Mouse (Mus musculus) stomach, postnatal 0 days (tissue): ENCODE data around the gene Celf2. TPM values are rescaled to one million over a fixed set of nuclear protein-coding genes. Genes with fewer than 3 reads are reported as not detected.

Experiments used
- ATAC-seq: fragments of 200-750 bp; cut with Nextera tagmentation; 2 replicates; pipeline ENCODE4 v1.8.0; 2017; ENCODE audit not compliant: low FRiP score, low TSS enrichment
- DNase-seq: peaks from one replicate; pipeline ENCODE4 v3.0.0-alpha.2; 2016; ENCODE audit warnings: low spot score
- H3K27ac ChIP-seq: fragments of 300-500 bp; sonication (generic); replicated peaks from 2 replicates; pipeline ENCODE4 v1.5.1; 2014; ENCODE audit warnings: mild to moderate bottlenecking, control low read depth
- H3K27me3 ChIP-seq: fragments of 300-500 bp; sonication (generic); 2 replicates; pipeline ENCODE4 v1.6.1; 2014; ENCODE audit warnings: low read length; ENCODE audit not compliant: control insufficient read depth, insufficient read depth
- H3K36me3 ChIP-seq: fragments of 300-500 bp; sonication (generic); 2 replicates; pipeline ENCODE4 v1.6.1; 2014; ENCODE audit warnings: low read length, mixed read lengths; ENCODE audit not compliant: control insufficient read depth, insufficient read depth
- H3K4me1 ChIP-seq: fragments of 300-500 bp; sonication (generic); replicated peaks from 2 replicates; pipeline ENCODE4 v1.6.1; 2014; ENCODE audit warnings: antibody characterized with exemption; ENCODE audit not compliant: control insufficient read depth, insufficient read depth
- H3K4me2 ChIP-seq: fragments of 300-500 bp; sonication (generic); replicated peaks from 2 replicates; pipeline ENCODE4 v1.6.1; 2014; ENCODE audit warnings: low read depth, mild to moderate bottlenecking, control low read depth, moderate library complexity
- H3K4me3 ChIP-seq: fragments of 300-500 bp; sonication (generic); 2 replicates; pipeline ENCODE4 v1.5.1; 2014; ENCODE audit warnings: low read depth, low read length, control low read depth
- H3K9ac ChIP-seq: fragments of 300-500 bp; sonication (generic); 2 replicates; pipeline ENCODE4 v1.6.1; 2014; ENCODE audit warnings: mild to moderate bottlenecking, low read length, control low read depth, mixed read lengths
- H3K9me3 ChIP-seq: fragments of 300-500 bp; sonication (generic); 2 replicates; pipeline ENCODE4 v1.6.1; 2016; ENCODE audit warnings: low read length; ENCODE audit not compliant: control insufficient read depth
- CTCF ChIP-seq: IDR thresholded peaks from 2 replicates; pipeline ENCODE4 v1.5.1; 2016; ENCODE audit warnings: antibody characterized with exemption, low read depth, mild to moderate bottlenecking, moderate library complexity
- EP300 ChIP-seq: optimal IDR thresholded peaks from 2 replicates; pipeline ENCODE3; 2016; ENCODE audit warnings: antibody characterized with exemption
- WGBS: fragments of 180-500 bp; shearing (Covaris S2); extraction: QIAGEN DNeasy Blood & Tissue Kit; methylation state at CpG from one replicate; pipeline ENCODE4 v1.1.7; 2014; 5-methylcytosine and 5-hydroxymethylcytosine counted together
- polyA plus RNA-seq: library from polyadenylated mRNA; unstranded; fragments of >200 nt; fragmentation: Nextera tagmentation; extraction: Ambion mirVana; gene quantifications from 2 replicates; pipeline ENCODE4 v1.2.1, GENCODE M21; 2015

The Celf2 gene
- polyA plus RNA-seq, 1 experiment from 2014 or later, result 23.4 TPM

- no peaks in the 10 kb centered on the region for H3K27me3 ChIP-seq
- H3K4me2 ChIP-seq, result no peak overlapping the region
- H3K9me3 ChIP-seq, result no peaks in the 10 kb centered on the region
- H3K4me3 ChIP-seq, result no peak overlapping the region
- no peak for TF ChIP-seq EP300
- TF ChIP-seq CTCF, result no peak
- no peak for ATAC-seq
- no peaks in the 10 kb centered on the region for H3K4me1 ChIP-seq
- 55% methylated on average over 2 of the region's 2 CpGs for WGBS
- no peak overlapping the region for H3K27ac ChIP-seq
- no peaks in the 10 kb centered on the region for H3K36me3 ChIP-seq
- DNase-seq, result no peak
- H3K9ac ChIP-seq, result no peak overlapping the region
These were observed 285.8 kb downstream of the Celf2 start for GRCm38 (mm10) chr2:7223538-7223937.

- ATAC-seq (no peak), DNase-seq (no peak)
- Histone ChIP-seq H3K4me2 (no peak overlapping the region), H3K9me3 (no peaks in the 10 kb centered on the region), H3K9ac (no peak overlapping the region), H3K27me3 (no peaks in the 10 kb centered on the region), H3K4me1 (no peaks in the 10 kb centered on the region), H3K4me3 (no peak overlapping the region), H3K27ac (no peak overlapping the region), H3K36me3 (no peaks in the 10 kb centered on the region)
- TF ChIP-seq CTCF, result no peak
- TF ChIP-seq EP300, result no peak
- 77% methylated on average over 6 of the region's 6 CpGs for WGBS
These were observed 286.5 kb downstream of the Celf2 start for GRCm38 (mm10) chr2:7222886-7223285.

- DNase-seq (no peak), ATAC-seq (no peak)
- Histone ChIP-seq H3K36me3 (no peaks in the 10 kb centered on the region), H3K4me1 (no peaks in the 10 kb centered on the region), H3K9ac (no peak overlapping the region), H3K4me2 (no peak overlapping the region), H3K4me3 (no peak overlapping the region), H3K9me3 (no peaks in the 10 kb centered on the region), H3K27me3 (no peaks in the 10 kb centered on the region), H3K27ac (no peak overlapping the region)
- 64% methylated on average over 1 of the region's 1 CpGs for WGBS
- TF ChIP-seq CTCF (no peak), EP300 (no peak)
These were observed 287.5 kb downstream of the Celf2 start for GRCm38 (mm10) chr2:7221856-7222255.

- WGBS, result 89% methylated on average over 2 of the region's 2 CpGs
- Histone ChIP-seq H3K36me3 (no peaks in the 10 kb centered on the region), H3K9me3 (no peaks in the 10 kb centered on the region), H3K4me2 (no peak overlapping the region), H3K27me3 (no peaks in the 10 kb centered on the region), H3K4me3 (no peak overlapping the region), H3K9ac (no peak overlapping the region), H3K27ac (no peak overlapping the region), H3K4me1 (no peaks in the 10 kb centered on the region)
- ATAC-seq (no peak), DNase-seq (no peak)
- TF ChIP-seq CTCF (no peak), EP300 (no peak)
These were observed 291.3 kb downstream of the Celf2 start for GRCm38 (mm10) chr2:7218101-7218500.

GRCm38 (mm10) chr2:7207691-7208504 lies 301.5 kb downstream of the Celf2 start:
- Histone ChIP-seq H3K27me3 (no peaks in the 10 kb centered on the region), H3K4me1 (no peaks in the 10 kb centered on the region), H3K9ac (no peak overlapping the region), H3K9me3 (no peaks in the 10 kb centered on the region), H3K36me3 (no peaks in the 10 kb centered on the region), H3K4me2 (no peak overlapping the region), H3K27ac (no peak overlapping the region), H3K4me3 (no peak overlapping the region)
- no peak for DNase-seq
- TF ChIP-seq CTCF, result no peak
- no peak for TF ChIP-seq EP300
- no peak for ATAC-seq
- WGBS, result 46% methylated on average over 15 of the region's 15 CpGs

GRCm38 (mm10) chr2:7193413-7193812 lies 315.9 kb downstream of the Celf2 start:
- WGBS, result 80% methylated on average over 2 of the region's 2 CpGs
- no peak overlapping the region for H3K9ac ChIP-seq
- DNase-seq (no peak), ATAC-seq (no peak)
- TF ChIP-seq EP300, result no peak
- no peak overlapping the region for H3K4me3 ChIP-seq
- H3K27ac ChIP-seq, result no peak overlapping the region
- no peaks in the 10 kb centered on the region for H3K4me1 ChIP-seq
- no peaks in the 10 kb centered on the region for H3K9me3 ChIP-seq
- no peak overlapping the region for H3K4me2 ChIP-seq
- no peaks in the 10 kb centered on the region for H3K36me3 ChIP-seq
- no peaks in the 10 kb centered on the region for H3K27me3 ChIP-seq
